Mouse (Mus musculus) right cerebral cortex, postnatal 10 days (tissue): ENCODE results near the gene 2310034G01Rik.

ENCODE experiments used
- DNase-seq, 2 experiments: peaks; one replicate each; pipeline ENCODE4 v3.0.0; 2021; ENCODE audit warnings: low spot score in 2 of 2

Gene 2310034G01Rik

GRCm38 (mm10) chr19:46358381-46358780 lies 8.3 kb upstream of the 2310034G01Rik start:
- no peak for DNase-seq

GRCm38 (mm10) chr19:46357344-46358280 lies 7.5 kb upstream of the 2310034G01Rik start:
- DNase-seq: no peak

GRCm38 (mm10) chr19:46356701-46357138 lies 6.6 kb upstream of the 2310034G01Rik start:
- peak; percentile 95 for DNase-seq

GRCm38 (mm10) chr19:46349550-46349949 lies 552 bp downstream of the 2310034G01Rik start:
- no peak for DNase-seq

GRCm38 (mm10) chr19:46348761-46349458 lies 1.2 kb downstream of the 2310034G01Rik start:
- peak; percentile 94 to 95 for DNase-seq

GRCm38 (mm10) chr19:46347936-46348668 lies 2.0 kb downstream of the 2310034G01Rik start:
- DNase-seq: peak in 1 of 2 experiments; percentile 20

- DNase-seq: no peak
Measured at GRCm38 (mm10) chr19:46347146-46347545, 3.0 kb downstream of the 2310034G01Rik start.

- no peak for DNase-seq
Measured at GRCm38 (mm10) chr19:46344710-46345419, 5.2 kb downstream of the 2310034G01Rik start.

- DNase-seq: peak; percentile 79 to 80
Measured at GRCm38 (mm10) chr19:46339287-46339971, 10.7 kb downstream of the 2310034G01Rik start.

- no peak for DNase-seq
Measured at GRCm38 (mm10) chr19:46338942-46339286, 11.2 kb downstream of the 2310034G01Rik start.

- DNase-seq: peak; percentile 98 to 99
Measured at GRCm38 (mm10) chr19:46338331-46338936, 11.7 kb downstream of the 2310034G01Rik start, which contains the start of gene Cuedc2. TSS of gene Cuedc2 (minus strand) at chr19:46338702.

GRCm38 (mm10) chr19:46337719-46338330 lies 12.3 kb downstream of the 2310034G01Rik start:
- DNase-seq: no peak

- peak in 1 of 2 experiments; percentile 24 for DNase-seq
Measured at GRCm38 (mm10) chr19:46333906-46334305, 16.2 kb downstream of the 2310034G01Rik start.

- DNase-seq: peak in 1 of 2 experiments; percentile 27
Measured at GRCm38 (mm10) chr19:46332721-46333339, 17.3 kb downstream of the 2310034G01Rik start.

GRCm38 (mm10) chr19:46331936-46332335 lies 18.2 kb downstream of the 2310034G01Rik start:
- DNase-seq: peak in 1 of 2 experiments; percentile 29

- peak in 1 of 2 experiments; percentile 34 for DNase-seq
Measured at GRCm38 (mm10) chr19:46331326-46331725, 18.8 kb downstream of the 2310034G01Rik start.

- peak in 1 of 2 experiments; percentile 31 for DNase-seq
Measured at GRCm38 (mm10) chr19:46330696-46331095, 19.4 kb downstream of the 2310034G01Rik start.

- DNase-seq: peak; percentile 86 to 87
Measured at GRCm38 (mm10) chr19:46329951-46330350, 20.2 kb downstream of the 2310034G01Rik start.

- DNase-seq: peak; percentile 49 to 59
Measured at GRCm38 (mm10) chr19:46329031-46329641, 21.0 kb downstream of the 2310034G01Rik start.
